Mouse (Mus musculus): ENCODE data around the gene Hist1h1d. TPM values are rescaled to one million over a fixed set of nuclear protein-coding genes. Genes with fewer than 3 reads are reported as not detected.
A peak's percentile ranks its signal among the peaks of the same experiment; 100 is the strongest.
"Not testable (repeated sequence)": the region's sequence is repeated elsewhere in the genome, so short reads cannot be mapped to it uniquely, and the experiment has no call there.

Gene Hist1h1d
- total RNA-seq, 2 experiments from 2014 or later, result 1.2 to 2.3 TPM

DNA sequence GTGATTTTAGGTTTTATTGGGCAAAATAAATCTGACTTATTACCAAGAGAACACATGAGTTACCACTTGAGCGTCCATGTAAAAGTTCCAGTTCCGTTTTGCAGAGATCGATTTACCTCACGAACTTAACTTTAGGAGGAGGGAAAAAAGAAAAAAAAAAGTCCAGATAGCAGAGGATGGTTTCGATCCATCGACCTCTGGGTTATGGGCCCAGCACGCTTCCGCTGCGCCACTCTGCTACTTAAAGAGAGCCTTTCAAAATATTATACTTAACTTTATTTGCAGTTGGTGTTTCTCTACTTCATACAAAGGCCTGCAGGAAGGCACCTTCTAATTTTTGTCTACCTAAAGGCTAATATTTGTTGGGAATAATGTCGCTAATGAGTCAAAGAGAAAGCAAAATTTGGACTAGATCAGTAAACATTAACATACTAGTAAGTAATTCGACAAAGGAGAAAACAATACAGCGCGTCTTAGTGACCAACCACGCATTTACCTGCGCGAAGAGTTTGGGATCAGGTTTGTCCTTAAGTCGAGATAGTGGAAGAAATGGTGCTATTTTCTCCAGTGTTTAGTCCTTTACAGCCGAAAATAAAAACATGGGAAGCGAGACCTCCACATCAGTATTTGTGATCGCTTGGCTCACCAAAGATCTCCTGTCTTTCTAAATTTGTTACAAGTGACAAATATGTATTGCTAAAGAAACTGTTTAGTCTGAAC, 22.7 kb upstream of the Hist1h1d start:
- peak; percentile 55 for DNase-seq

DNA sequence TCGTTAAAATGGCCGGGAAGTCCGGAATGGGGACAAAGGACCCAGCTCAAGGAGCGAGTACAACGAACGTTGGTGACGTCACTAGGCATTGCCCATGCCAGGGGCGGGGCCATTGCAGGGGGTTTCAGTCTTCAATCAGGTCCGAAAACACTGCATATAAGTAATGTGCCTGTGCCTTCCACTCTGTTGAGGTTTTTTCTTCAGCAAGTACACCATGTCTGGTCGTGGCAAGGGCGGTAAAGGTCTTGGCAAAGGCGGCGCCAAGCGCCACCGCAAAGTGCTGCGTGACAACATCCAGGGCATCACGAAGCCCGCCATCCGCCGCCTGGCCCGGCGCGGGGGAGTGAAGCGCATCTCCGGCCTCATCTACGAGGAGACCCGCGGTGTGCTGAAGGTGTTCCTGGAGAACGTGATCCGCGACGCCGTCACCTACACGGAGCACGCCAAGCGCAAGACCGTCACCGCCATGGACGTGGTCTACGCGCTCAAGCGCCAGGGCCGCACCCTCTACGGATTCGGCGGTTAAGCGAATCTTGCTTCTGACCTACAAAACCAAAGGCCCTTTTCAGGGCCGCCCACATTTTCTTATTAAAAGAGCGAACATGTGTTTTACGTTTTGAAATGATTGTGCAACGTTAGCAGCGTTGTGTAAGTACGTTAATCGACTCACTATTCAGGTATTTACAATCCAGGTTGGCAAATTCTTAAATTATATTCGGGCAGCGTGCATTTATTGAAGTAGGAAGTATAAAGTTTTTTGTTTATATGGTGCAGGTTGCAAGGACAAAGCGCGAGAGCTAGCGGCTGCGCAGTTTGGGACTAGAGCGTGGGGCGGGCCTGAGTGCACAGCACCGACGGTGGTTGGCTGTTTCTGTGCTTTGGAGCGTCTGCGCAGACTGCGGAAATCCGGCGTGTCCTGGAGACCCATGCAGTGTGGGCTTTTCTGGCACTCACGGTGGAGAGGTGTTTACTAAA, 21.9 kb upstream of the Hist1h1d start, which contains the start of gene Hist1h4h:
Hist1h4h (plus strand) TSS at position 150 of the 975 bp plus-strand sequence.
- DNase-seq, result peak; percentile 93

DNA sequence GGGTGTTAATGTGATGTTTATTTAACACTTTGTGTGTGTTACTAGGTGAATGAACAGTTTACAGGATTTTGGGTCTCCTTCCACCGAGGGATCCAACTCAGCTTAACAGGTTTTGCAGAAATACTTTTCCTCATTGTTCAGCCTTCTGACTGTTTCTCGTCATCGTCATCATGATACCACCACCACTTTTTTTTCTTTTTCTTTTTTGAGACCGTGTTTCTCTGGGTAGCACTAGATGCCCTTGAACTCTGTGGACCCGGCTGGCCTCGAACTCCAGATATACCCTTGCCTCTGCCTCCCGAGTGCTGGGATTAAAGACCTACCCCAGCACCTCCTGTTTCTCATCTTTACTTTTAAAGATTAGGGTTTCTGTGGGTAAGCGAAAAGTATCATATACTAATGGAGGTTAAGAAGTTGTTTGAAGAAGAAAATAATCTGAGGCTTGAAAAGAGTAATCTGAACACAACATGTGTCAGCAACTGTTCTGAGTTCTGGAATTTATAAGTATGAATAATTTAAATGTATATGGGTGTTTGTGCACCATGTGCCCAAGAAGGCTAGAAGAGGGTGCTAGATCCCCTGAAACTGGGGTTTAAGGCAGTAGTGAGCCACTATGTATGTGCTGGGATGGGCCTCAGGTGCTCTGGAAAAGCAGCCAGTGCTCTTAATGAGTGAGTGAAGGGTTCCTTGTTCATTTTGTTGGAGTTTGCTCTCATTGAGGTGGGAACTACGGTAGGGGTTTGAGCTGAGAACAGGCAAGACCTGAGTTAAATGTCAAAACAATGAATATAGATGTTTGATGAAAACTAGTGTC, 20.6 kb upstream of the Hist1h1d start:
- no peak for DNase-seq

GRCm38 (mm10) chr13:23533560-23534367, 19.3 kb upstream of the Hist1h1d start, which contains the start of gene Hist1h2af:
Gene Hist1h2af, plus strand, starts transcription at chr13:23533906.
- DNase-seq, result peak; percentile 43

DNA sequence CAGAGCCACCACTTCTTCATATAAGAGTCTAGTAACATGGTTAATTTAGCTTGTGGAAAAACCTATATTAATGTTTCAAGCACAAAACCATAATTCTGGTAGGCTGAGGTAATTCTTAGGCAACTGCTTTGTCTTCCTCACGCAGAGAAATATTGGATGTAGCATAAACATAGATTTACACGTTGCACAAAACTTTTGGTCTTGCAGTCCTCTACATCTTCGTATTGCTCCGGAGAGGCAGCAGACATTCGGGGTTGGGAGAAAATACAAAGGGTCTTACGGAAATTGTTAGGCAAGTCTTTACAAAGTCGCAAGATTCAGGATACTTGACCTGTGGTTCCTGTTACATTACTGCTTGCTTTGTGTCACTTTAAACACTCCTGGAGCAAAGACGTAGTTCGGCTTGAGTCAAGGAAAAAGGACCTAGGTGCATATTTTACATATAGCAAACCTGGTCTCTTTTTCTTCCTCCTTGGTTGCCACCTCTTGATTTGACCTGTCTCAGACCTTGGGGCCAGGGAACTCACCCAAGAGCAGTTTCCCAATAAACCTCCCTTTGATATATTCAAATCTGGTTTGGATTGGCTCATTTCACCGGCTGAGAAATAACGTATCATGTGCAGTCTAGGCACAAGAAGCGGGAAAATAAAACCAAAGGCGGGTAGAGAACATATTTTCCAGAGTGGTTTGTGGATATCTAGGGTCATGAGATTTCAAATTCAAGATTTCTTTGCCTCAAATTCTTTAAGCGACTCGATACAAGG, 18.5 kb upstream of the Hist1h1d start:
- no peak for DNase-seq

GRCm38 (mm10) chr13:23535137-23536075, 17.7 kb upstream of the Hist1h1d start, which contains the start of gene Hist1h3g:
Gene Hist1h3g, plus strand, starts transcription at chr13:23535422.
- DNase-seq, result peak; percentile 74

- no peak for DNase-seq
Observed at GRCm38 (mm10) chr13:23536076-23536822, 16.8 kb upstream of the Hist1h1d start.

- DNase-seq, result no peak
Observed at GRCm38 (mm10) chr13:23537006-23537710, 15.9 kb upstream of the Hist1h1d start.

DNA sequence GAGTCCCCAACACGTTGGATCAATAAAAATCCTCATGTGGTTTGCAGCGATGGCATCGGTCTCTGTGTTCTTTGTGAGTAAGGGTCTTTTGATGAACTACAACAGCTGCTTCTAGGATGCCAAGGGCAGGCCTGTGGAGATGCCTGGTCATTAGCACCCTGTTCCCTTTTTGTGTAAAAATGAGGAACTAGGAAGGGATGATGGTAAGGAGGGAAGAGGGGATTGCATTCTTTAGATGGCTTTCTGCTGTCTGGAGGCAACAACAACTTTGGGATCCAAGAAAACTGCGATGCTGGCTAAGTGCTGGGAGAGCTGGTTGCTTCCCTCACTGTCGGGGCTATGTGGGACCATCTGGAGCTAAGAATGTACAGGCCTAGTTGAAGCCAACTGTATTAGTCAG, 14.8 kb upstream of the Hist1h1d start:
- no peak for DNase-seq

DNA sequence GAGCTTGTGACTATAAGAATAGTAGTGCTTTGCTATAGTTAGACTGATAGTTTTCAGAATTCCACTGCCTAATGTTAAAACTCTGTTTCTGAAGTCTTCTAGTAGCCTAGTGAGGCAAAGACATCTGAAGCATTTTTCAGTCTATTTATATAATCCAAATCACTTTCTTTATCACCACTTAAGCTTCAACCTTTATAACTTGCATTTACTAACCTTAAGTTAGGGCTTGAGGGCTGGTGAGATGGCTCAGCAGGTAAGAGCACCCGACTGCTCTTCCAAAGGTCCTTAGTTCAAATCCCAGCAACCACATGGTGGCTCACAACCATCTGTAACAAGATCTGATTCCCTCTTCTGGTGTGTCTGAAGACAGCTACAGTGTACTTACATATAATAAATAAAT, 13.2 kb upstream of the Hist1h1d start:
- DNase-seq, result not testable (repeated sequence)

- DNase-seq, result no peak
Observed at GRCm38 (mm10) chr13:23541497-23541896, 11.6 kb upstream of the Hist1h1d start.

DNA sequence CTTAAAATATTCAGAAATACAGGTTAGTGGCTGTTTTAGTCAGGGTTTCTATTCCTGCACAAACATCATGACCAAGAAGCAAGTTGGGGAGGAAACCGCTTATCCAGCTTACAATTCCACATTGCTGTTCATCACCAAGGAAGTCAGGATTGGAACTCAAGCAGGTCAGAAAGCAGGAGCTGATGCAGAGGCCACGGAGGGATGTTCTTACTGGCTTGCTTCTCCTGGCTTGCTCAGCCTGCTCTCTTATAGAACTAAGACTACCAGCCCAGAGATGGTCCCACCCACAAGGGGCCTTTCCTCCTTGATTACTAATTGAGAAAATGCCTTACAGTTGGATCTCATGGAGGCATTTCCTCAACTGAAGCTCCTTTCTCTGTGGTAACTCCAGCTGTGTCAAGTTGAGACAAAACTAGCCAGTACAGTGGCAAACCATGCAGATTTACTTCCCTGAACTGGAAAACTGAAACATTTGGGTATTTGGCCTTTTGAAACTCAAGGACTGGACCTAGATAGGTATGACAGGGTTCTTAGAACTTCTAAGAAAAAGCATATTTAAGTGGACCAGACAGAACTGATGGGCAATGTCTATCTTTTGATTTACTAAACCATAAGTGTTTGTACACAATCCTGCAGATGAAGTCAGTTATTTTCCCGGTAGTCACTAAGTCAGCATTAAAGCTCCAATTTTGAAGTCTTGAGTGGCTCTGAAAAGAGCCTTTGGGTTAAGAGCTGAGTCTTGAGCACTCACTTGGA, 10.7 kb upstream of the Hist1h1d start:
- not testable (repeated sequence) for DNase-seq

- peak; percentile 61 for DNase-seq
Observed at GRCm38 (mm10) chr13:23542999-23543607, 10.0 kb upstream of the Hist1h1d start, which contains the start of gene Hist1h2bh. Gene Hist1h2bh, minus strand, starts transcription at chr13:23543392.

- peak; percentile 62 for DNase-seq
Observed at GRCm38 (mm10) chr13:23543965-23544786, 8.9 kb upstream of the Hist1h1d start, which contains the start of gene Hist1h3f. Gene Hist1h3f, plus strand, starts transcription at chr13:23544052.

GRCm38 (mm10) chr13:23544787-23545120, 8.3 kb upstream of the Hist1h1d start:
- not testable (repeated sequence) for DNase-seq
